Mouse (Mus musculus) MEL (cell line): ENCODE measurements at regions not wholly inside any gene's neighbourhood (a gene's known extent, or its start where the extent isn't known, plus 50 kb on each side); places are given as distances from the start of the nearest gene placed in this dataset.

Experiments
- CTCF ChIP-seq, 3 experiments: IDR thresholded peaks in 2 of 3; conservative IDR thresholded peaks in 1 of 3; 2 replicates each; pipeline ENCODE4 v1.5.1; 2011 to 2012; ENCODE audit warnings: low read length in 3 of 3, low read depth in 2 of 3, mild to moderate bottlenecking in 2 of 3, improper control_type of control experiment in 1 of 3, inconsistent platforms in 1 of 3, mixed read lengths in 1 of 3, moderate library complexity in 1 of 3; ENCODE audit not compliant: control insufficient read depth in 1 of 3, insufficient read depth in 1 of 3, poor library complexity in 1 of 3, severe bottlenecking in 1 of 3
- GATA1 ChIP-seq: IDR thresholded peaks from 2 replicates; pipeline ENCODE4 v1.6.1; 2011; ENCODE audit warnings: low read depth, low read length, improper control_type of control experiment
- HCFC1 ChIP-seq: IDR thresholded peaks from 2 replicates; pipeline ENCODE4 v1.6.1; 2012; ENCODE audit warnings: low read depth, mild to moderate bottlenecking, inconsistent platforms, low read length, improper control_type of control experiment, moderate library complexity
- UBTF ChIP-seq: IDR thresholded peaks from 2 replicates; pipeline ENCODE4 v1.6.1; 2012; ENCODE audit warnings: low read depth, mild to moderate bottlenecking, inconsistent platforms, low read length, improper control_type of control experiment, moderate library complexity, borderline replicate concordance; ENCODE audit not compliant: insufficient read depth
- USF1 ChIP-seq: IDR thresholded peaks from 2 replicates; pipeline ENCODE4 v1.6.1; 2014; ENCODE audit warnings: low read depth, mild to moderate bottlenecking, inconsistent platforms, low read length, improper control_type of control experiment, moderate library complexity

DNA sequence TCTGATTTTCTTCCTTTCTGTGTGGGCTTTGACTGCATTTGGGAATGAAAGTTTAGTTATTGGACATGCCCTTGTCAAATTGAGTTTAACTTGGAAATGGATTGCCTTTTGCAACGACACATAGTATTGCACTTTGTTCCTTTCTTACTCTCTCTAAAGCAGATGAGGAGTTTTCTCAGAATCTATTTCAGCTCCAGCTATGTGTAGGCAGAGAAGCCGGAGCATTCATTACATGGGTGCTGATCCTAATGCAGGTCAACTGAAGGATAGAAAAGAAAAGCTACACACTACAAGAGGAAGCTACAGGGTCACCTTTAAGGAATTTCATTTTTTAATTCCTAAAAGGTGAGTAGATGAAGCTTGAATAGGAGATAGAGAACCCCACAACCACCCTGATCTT lies 176.6 kb upstream of the Hs3st1 start:
- TF ChIP-seq USF1 (no peak), GATA1 (no peak), HCFC1 (no peak), CTCF (IDR thresholded peaks at IDR 0.05 in 2 of 3, conservative IDR thresholded peaks at IDR 0.05 in 1 of 3; ENCODE audit: control insufficient read depth in 1 of 3, insufficient read depth in 1 of 3, low read depth in 2 of 3, low read length in 3 of 3, poor library complexity in 1 of 3, severe bottlenecking in 1 of 3) (no peak), UBTF (no peak)
